Mouse (Mus musculus) forebrain, embryonic 12.5 days (tissue): ENCODE results near the gene Zbed6. TPM values are rescaled to one million over a fixed set of nuclear protein-coding genes. Genes with fewer than 3 reads are reported as not detected.

ENCODE experiments used
- ATAC-seq: fragments of 200-750 bp; cut with Nextera tagmentation; 2 replicates; pipeline ENCODE4 v1.8.0; 2017; ENCODE audit warnings: moderate TSS enrichment; ENCODE audit not compliant: low FRiP score
- H3K27ac ChIP-seq: fragments of 300-500 bp; sonication (generic); 2 replicates; pipeline ENCODE4 v1.5.1; 2016; ENCODE audit warnings: mild to moderate bottlenecking
- H3K27me3 ChIP-seq: fragments of 300-500 bp; sonication (generic); 2 replicates; pipeline ENCODE4 v1.6.1; 2016; ENCODE audit warnings: mild to moderate bottlenecking
- H3K36me3 ChIP-seq: fragments of 300-500 bp; sonication (generic); replicated peaks from 2 replicates; pipeline ENCODE4 v1.6.1; 2016; ENCODE audit warnings: mild to moderate bottlenecking
- H3K4me1 ChIP-seq: fragments of 300-500 bp; sonication (generic); 2 replicates; pipeline ENCODE4 v1.6.1; 2016
- H3K4me2 ChIP-seq: fragments of 300-500 bp; sonication (generic); 2 replicates; pipeline ENCODE4 v1.6.1; 2016; ENCODE audit warnings: mild to moderate bottlenecking, moderate library complexity
- H3K4me3 ChIP-seq: fragments of 300-500 bp; sonication (generic); replicated peaks from 2 replicates; pipeline ENCODE4 v1.5.1; 2016; ENCODE audit warnings: mild to moderate bottlenecking
- H3K9ac ChIP-seq: fragments of 300-500 bp; sonication (generic); 2 replicates; pipeline ENCODE4 v1.6.1; 2016; ENCODE audit warnings: mild to moderate bottlenecking
- H3K9me3 ChIP-seq: fragments of 300-500 bp; sonication (generic); 2 replicates; pipeline ENCODE4 v1.6.1; 2016
- WGBS: fragments of 180-500 bp; shearing (Covaris S2); methylation state at CpG from one replicate; pipeline ENCODE4 v1.1.7; 2016; 5-methylcytosine and 5-hydroxymethylcytosine counted together
- polyA plus RNA-seq: library from polyadenylated mRNA; unstranded; fragments of >200 nt; fragmentation: Nextera tagmentation; extraction: Ambion mirVana; gene quantifications from 2 replicates; pipeline ENCODE4 v1.2.1, GENCODE M21; 2016

Gene Zbed6
- polyA plus RNA-seq, 1 experiment from 2014 or later: not detected

GRCm38 (mm10) chr1:133658878-133659277 is 1.8 kb downstream of the Zbed6 start:
- H3K9ac ChIP-seq: no peak overlapping the region
- H3K27ac ChIP-seq: no peak overlapping the region
- ATAC-seq: no peak
- WGBS: 90% methylated on average over 3 of the region's 3 CpGs
- H3K4me2 ChIP-seq: peak overlapping the region; percentile 90; the same call in 1 of the 2 replicates
- H3K4me3 ChIP-seq: no peak overlapping the region
- peaks cover 39% of the 10 kb centered on the region for H3K4me1 ChIP-seq
- H3K27me3 ChIP-seq: no peaks in the 10 kb centered on the region
- peaks cover 32% of the 10 kb centered on the region for H3K36me3 ChIP-seq
- no peaks in the 10 kb centered on the region for H3K9me3 ChIP-seq

GRCm38 (mm10) chr1:133656811-133657210 is 3.9 kb downstream of the Zbed6 start:
- Histone ChIP-seq H3K27ac (no peak overlapping the region), H3K36me3 (peaks cover 33% of the 10 kb centered on the region), H3K27me3 (no peaks in the 10 kb centered on the region), H3K4me1 (peaks cover 39% of the 10 kb centered on the region), H3K4me3 (no peak overlapping the region), H3K9ac (no peak overlapping the region), H3K9me3 (no peaks in the 10 kb centered on the region), H3K4me2 (no peak overlapping the region)
- 87% methylated on average over 5 of the region's 5 CpGs for WGBS
- no peak for ATAC-seq

DNA sequence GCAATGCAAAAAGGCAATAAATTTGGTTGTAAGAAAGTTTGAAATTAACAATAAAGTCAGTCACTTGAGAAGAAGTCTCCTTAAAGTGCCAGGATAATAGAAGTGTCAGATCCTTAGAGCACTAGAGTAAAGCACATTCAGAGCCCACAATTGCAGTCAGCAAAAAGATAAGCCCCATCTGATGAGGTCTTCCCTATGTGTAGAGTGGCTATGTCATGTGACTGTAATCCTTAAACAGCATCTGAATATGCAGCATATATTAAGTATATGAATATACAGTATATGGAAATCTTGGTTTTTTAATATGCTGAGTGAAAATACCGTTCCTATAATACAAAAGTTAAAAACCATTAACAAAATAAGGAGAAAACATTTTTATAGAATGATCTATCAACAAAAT is 7.7 kb downstream of the Zbed6 start:
- peaks cover 26% of the 10 kb centered on the region for H3K36me3 ChIP-seq
- WGBS: 92% methylated on average over 1 of the region's 1 CpGs

DNA sequence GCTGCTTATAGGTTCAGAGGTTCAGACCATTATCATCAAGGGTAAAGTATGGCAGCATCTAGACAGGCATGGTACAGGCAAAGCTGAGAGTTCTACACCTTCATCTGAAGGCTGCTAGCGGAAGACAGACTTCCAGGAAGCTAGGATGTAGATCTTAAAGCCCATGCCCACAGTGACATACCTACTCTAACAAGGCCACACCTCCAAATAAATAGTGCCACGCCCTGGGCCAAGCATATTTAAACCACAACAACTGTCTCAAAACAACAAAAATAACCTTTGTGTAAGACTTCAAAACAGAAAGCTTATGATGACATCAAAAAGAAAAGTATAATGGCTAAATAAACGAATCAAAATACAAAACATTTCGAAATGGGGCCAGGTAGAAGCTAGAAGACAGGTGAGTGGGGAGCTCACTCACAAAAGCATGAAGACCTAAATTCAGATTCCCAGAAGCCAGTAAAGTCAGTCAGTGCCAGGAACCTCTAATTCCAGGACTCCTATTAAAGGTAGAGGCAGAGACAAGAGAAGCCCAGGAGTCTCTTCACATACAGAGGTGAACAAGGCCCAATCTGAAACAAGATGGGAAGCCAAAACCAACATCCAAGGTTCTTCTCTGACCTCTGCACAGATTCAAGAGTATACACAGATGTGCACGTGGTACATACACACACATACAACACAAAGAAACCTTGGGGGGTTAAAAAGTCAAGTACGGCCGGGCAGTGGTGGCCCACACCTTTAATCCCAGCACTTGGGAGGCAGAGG is 10.2 kb downstream of the Zbed6 start:
- Histone ChIP-seq H3K4me1 (no peaks in the 10 kb centered on the region; the same call in 1 of the 2 replicates), H3K27me3 (no peaks in the 10 kb centered on the region), H3K27ac (no peak overlapping the region), H3K4me3 (no peak overlapping the region), H3K9me3 (no peaks in the 10 kb centered on the region), H3K4me2 (no peak overlapping the region), H3K9ac (no peak overlapping the region), H3K36me3 (peaks cover 32% of the 10 kb centered on the region)
- ATAC-seq: no peak
- 93% methylated on average over 7 of the region's 7 CpGs for WGBS

More for the DNA sequence above, 7.7 kb downstream of the Zbed6 start:
- Histone ChIP-seq H3K4me1 (peaks cover 16% of the 10 kb centered on the region), H3K27me3 (no peaks in the 10 kb centered on the region), H3K9me3 (no peaks in the 10 kb centered on the region), H3K27ac (no peak overlapping the region), H3K4me3 (no peak overlapping the region), H3K4me2 (no peak overlapping the region), H3K9ac (no peak overlapping the region)
- ATAC-seq: no peak

GRCm38 (mm10) chr1:133645652-133646051 is 15.0 kb downstream of the Zbed6 start:
- H3K4me1 ChIP-seq: no peaks in the 10 kb centered on the region
- no peaks in the 10 kb centered on the region for H3K9me3 ChIP-seq
- ATAC-seq: no peak
- no peaks in the 10 kb centered on the region for H3K27me3 ChIP-seq
- H3K4me2 ChIP-seq: no peak overlapping the region
- H3K36me3 ChIP-seq: peaks cover 71% of the 10 kb centered on the region
- no peak overlapping the region for H3K4me3 ChIP-seq
- no peak overlapping the region for H3K27ac ChIP-seq
- H3K9ac ChIP-seq: no peak overlapping the region
- 93% methylated on average over 5 of the region's 5 CpGs for WGBS

GRCm38 (mm10) chr1:133641163-133641562 is 19.5 kb downstream of the Zbed6 start:
- Histone ChIP-seq H3K9ac (no peak overlapping the region), H3K36me3 (peaks cover 97% of the 10 kb centered on the region), H3K4me2 (no peak overlapping the region), H3K4me3 (no peak overlapping the region), H3K27me3 (no peaks in the 10 kb centered on the region), H3K27ac (no peak overlapping the region), H3K4me1 (no peaks in the 10 kb centered on the region), H3K9me3 (no peaks in the 10 kb centered on the region)
- no peak for ATAC-seq
- WGBS: 88% methylated on average over 2 of the region's 2 CpGs

DNA sequence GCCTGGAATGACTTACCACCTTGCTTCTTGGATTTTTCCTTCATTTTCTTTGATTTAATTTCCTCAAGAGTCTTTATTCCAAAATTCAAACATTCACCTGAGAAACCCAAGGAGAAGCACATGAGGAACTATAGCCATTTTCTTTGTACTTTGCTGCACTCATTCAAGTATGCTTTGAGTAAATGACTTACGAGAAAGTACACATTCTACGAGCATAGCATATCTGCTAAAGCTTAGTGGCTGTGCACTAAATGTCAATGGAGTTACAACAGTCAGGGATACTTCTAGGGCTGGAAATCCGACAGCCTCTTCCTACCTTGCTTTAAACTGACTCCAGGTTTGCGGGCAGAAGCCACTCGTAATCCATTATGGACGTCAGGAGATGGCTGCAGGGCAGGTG is 22.2 kb downstream of the Zbed6 start:
- 92% methylated on average over 6 of the region's 6 CpGs for WGBS
- H3K36me3 ChIP-seq: peaks cover 95% of the 10 kb centered on the region

GRCm38 (mm10) chr1:133632168-133632567 is 28.5 kb downstream of the Zbed6 start:
- peaks cover 89% of the 10 kb centered on the region for H3K36me3 ChIP-seq
- ATAC-seq: no peak
- 93% methylated on average over 2 of the region's 2 CpGs for WGBS

More for the DNA sequence above, 22.2 kb downstream of the Zbed6 start:
- no peak overlapping the region for H3K27ac ChIP-seq
- no peaks in the 10 kb centered on the region for H3K27me3 ChIP-seq
- H3K4me1 ChIP-seq: no peaks in the 10 kb centered on the region
- H3K4me2 ChIP-seq: no peak overlapping the region
- no peak overlapping the region for H3K9ac ChIP-seq
- no peak overlapping the region for H3K4me3 ChIP-seq
- H3K9me3 ChIP-seq: no peaks in the 10 kb centered on the region
- ATAC-seq: no peak

GRCm38 (mm10) chr1:133625052-133625451 is 35.6 kb downstream of the Zbed6 start:
- Histone ChIP-seq H3K27me3 (no peaks in the 10 kb centered on the region), H3K9me3 (no peaks in the 10 kb centered on the region), H3K4me3 (no peak overlapping the region), H3K36me3 (peaks cover 90% of the 10 kb centered on the region), H3K27ac (no peak overlapping the region), H3K4me2 (no peak overlapping the region), H3K9ac (no peak overlapping the region), H3K4me1 (no peaks in the 10 kb centered on the region)
- WGBS: 80% methylated on average over 2 of the region's 2 CpGs
- no peak for ATAC-seq

More at GRCm38 (mm10) chr1:133632168-133632567, 28.5 kb downstream of the Zbed6 start:
- no peaks in the 10 kb centered on the region for H3K27me3 ChIP-seq
- H3K9me3 ChIP-seq: no peaks in the 10 kb centered on the region
- H3K4me3 ChIP-seq: no peak overlapping the region
- no peaks in the 10 kb centered on the region for H3K4me1 ChIP-seq
- H3K9ac ChIP-seq: no peak overlapping the region
- H3K27ac ChIP-seq: no peak overlapping the region
- no peak overlapping the region for H3K4me2 ChIP-seq

- H3K27ac ChIP-seq: no peak overlapping the region
- H3K9ac ChIP-seq: no peak overlapping the region
- H3K4me1 ChIP-seq: no peaks in the 10 kb centered on the region
- no peak overlapping the region for H3K4me2 ChIP-seq
- no peak overlapping the region for H3K4me3 ChIP-seq
- H3K36me3 ChIP-seq: peaks cover 46% of the 10 kb centered on the region
- ATAC-seq: no peak
- no peaks in the 10 kb centered on the region for H3K9me3 ChIP-seq
- H3K27me3 ChIP-seq: no peaks in the 10 kb centered on the region
- 89% methylated on average over 8 of the region's 8 CpGs for WGBS
Observed at GRCm38 (mm10) chr1:133618311-133618710, 42.4 kb downstream of the Zbed6 start.

DNA sequence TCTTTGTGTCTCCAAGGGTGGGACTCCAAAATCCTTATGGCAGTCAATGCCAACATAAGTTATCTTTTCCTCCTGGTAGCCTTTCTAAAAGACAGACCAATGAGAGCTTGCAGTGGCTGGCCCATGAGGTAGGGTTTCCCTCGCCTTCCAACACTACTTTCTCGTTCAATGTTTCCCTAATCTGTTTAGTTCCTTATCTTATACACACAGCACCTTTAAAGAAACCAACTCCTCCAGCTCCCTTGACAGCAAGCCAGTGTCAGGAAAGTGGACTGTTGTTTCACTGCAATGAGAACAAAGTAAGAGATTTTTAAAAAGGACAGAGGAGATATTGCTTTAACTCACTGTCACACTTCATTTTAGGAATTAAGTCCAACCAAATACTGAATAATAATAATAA is 42.8 kb downstream of the Zbed6 start:
- Histone ChIP-seq H3K27me3 (no peaks in the 10 kb centered on the region), H3K4me1 (no peaks in the 10 kb centered on the region), H3K27ac (no peak overlapping the region), H3K4me2 (no peak overlapping the region), H3K9ac (no peak overlapping the region), H3K36me3 (peaks cover 42% of the 10 kb centered on the region), H3K4me3 (no peak overlapping the region), H3K9me3 (no peaks in the 10 kb centered on the region)
- WGBS: 61% methylated on average over 2 of the region's 2 CpGs
- ATAC-seq: no peak

- whole genome bisulfite sequencing: 82% methylated on average over 3 of the region's 3 CpGs
- H3K4me1 ChIP-seq: peaks cover 5% of the 10 kb centered on the region
- ATAC-seq: no peak
- no peak overlapping the region for H3K9ac ChIP-seq
- H3K4me3 ChIP-seq: no peak overlapping the region
- H3K27ac ChIP-seq: no peak overlapping the region
- H3K9me3 ChIP-seq: no peaks in the 10 kb centered on the region
- H3K27me3 ChIP-seq: no peaks in the 10 kb centered on the region
- peaks cover 7% of the 10 kb centered on the region for H3K36me3 ChIP-seq
- no peak overlapping the region for H3K4me2 ChIP-seq
Observed at GRCm38 (mm10) chr1:133613817-133614216, 46.9 kb downstream of the Zbed6 start.

- no peak overlapping the region for H3K4me2 ChIP-seq
- peaks cover 18% of the 10 kb centered on the region for H3K36me3 ChIP-seq
- no peak overlapping the region for H3K4me3 ChIP-seq
- H3K27me3 ChIP-seq: no peaks in the 10 kb centered on the region
- no peaks in the 10 kb centered on the region for H3K9me3 ChIP-seq
- no peak for ATAC-seq
- no peak overlapping the region for H3K27ac ChIP-seq
- no peak overlapping the region for H3K9ac ChIP-seq
- 63% methylated on average over 1 of the region's 1 CpGs for WGBS
- peaks cover 12% of the 10 kb centered on the region for H3K4me1 ChIP-seq
Observed at GRCm38 (mm10) chr1:133611436-133611835, 49.2 kb downstream of the Zbed6 start.
